Mouse (Mus musculus) lung, adult 2 months (tissue): Measurements from ENCODE around the gene Ism1. TPM values are rescaled to one million over a fixed set of nuclear protein-coding genes. Genes with fewer than 3 reads are reported as not detected.
A peak's percentile ranks its signal among the peaks of the same experiment; 100 is the strongest.

Experiments
- DNase-seq: peaks from one replicate; pipeline ENCODE4 v3.0.0; 2022
- H3K4me1 ChIP-seq: fragments of 200-500 bp; 2 replicates; pipeline ENCODE4 v1.6.1; 2011; ENCODE audit warnings: low read length; ENCODE audit not compliant: control insufficient read depth, insufficient read depth
- H3K4me3 ChIP-seq: fragments of 200-500 bp; replicated peaks from 2 replicates; pipeline ENCODE3; 2011; ENCODE audit warnings: low read depth, mild to moderate bottlenecking, control low read depth, low read length; ENCODE audit errors: extremely low read depth
- CTCF ChIP-seq: fragments of 200-500 bp; IDR thresholded peaks from 2 replicates; pipeline ENCODE4 v1.5.1; 2011; ENCODE audit warnings: mild to moderate bottlenecking, low read length, control low read depth; ENCODE audit not compliant: insufficient read depth
- POLR2A ChIP-seq: fragments of 200-500 bp; IDR thresholded peaks from 2 replicates; pipeline ENCODE4 v1.6.1; 2011; ENCODE audit warnings: low read depth, mild to moderate bottlenecking, control low read depth, low read length, borderline replicate concordance; ENCODE audit errors: extremely low read depth
- WGBS: fragments of 180-500 bp; shearing (Covaris S2); methylation state at CpG from one replicate; pipeline ENCODE4 v1.1.7; 2018; 5-methylcytosine and 5-hydroxymethylcytosine counted together
- polyA plus RNA-seq: library from polyadenylated mRNA; depleted of rRNA; stranded (reverse); fragments of >200 nt; gene quantifications from 2 replicates; pipeline ENCODE4 v1.2.3, GENCODE M21; 2012; rRNA removed

Gene Ism1
- 40.4 and 57.4 TPM in 2 replicates for polyA plus RNA-seq

GRCm38 (mm10) chr2:139677809-139678274 is at the start of gene Ism1:
TSS of gene Ism1 (plus strand) at chr2:139678178.
- DNase-seq: no peak
- peaks cover under 1% of the 10 kb centered on the region; the same call in 1 of the 2 replicates for H3K4me1 ChIP-seq
- TF ChIP-seq CTCF: no peak
- peak within 1 kb of the TSS; percentile 50 for H3K4me3 ChIP-seq
- WGBS: 2% methylated on average over 38 of the region's 39 CpGs

GRCm38 (mm10) chr2:139628731-139629130 is 49.2 kb upstream of the Ism1 start:
- DNase-seq: no peak
- 45% methylated on average over 4 of the region's 4 CpGs for WGBS
- TF ChIP-seq CTCF (no peak), POLR2A (no peak)
- Histone ChIP-seq H3K4me3 (no peak overlapping the region), H3K4me1 (no peaks in the 10 kb centered on the region)

GRCm38 (mm10) chr2:139629653-139630052 is 48.3 kb upstream of the Ism1 start:
- H3K4me3 ChIP-seq: no peak overlapping the region
- no peak for DNase-seq
- H3K4me1 ChIP-seq: no peaks in the 10 kb centered on the region
- TF ChIP-seq CTCF (no peak), POLR2A (no peak)
- WGBS: 94% methylated on average over 3 of the region's 3 CpGs

- no peak overlapping the region for H3K4me3 ChIP-seq
- no peak for TF ChIP-seq CTCF
- TF ChIP-seq POLR2A: no peak
- 44% methylated on average over 4 of the region's 4 CpGs for WGBS
These were observed 43.5 kb upstream of the Ism1 start for GRCm38 (mm10) chr2:139634506-139634905.

GRCm38 (mm10) chr2:139637861-139638260 is 40.1 kb upstream of the Ism1 start:
- TF ChIP-seq POLR2A (no peak), CTCF (no peak)
- WGBS: 22% methylated on average over 2 of the region's 2 CpGs
- Histone ChIP-seq H3K4me3 (no peak overlapping the region), H3K4me1 (no peaks in the 10 kb centered on the region; the same call in none of the 2 replicates)
- DNase-seq: no peak

More at GRCm38 (mm10) chr2:139634506-139634905, 43.5 kb upstream of the Ism1 start:
- DNase-seq: no peak
- H3K4me1 ChIP-seq: no peaks in the 10 kb centered on the region

DNA sequence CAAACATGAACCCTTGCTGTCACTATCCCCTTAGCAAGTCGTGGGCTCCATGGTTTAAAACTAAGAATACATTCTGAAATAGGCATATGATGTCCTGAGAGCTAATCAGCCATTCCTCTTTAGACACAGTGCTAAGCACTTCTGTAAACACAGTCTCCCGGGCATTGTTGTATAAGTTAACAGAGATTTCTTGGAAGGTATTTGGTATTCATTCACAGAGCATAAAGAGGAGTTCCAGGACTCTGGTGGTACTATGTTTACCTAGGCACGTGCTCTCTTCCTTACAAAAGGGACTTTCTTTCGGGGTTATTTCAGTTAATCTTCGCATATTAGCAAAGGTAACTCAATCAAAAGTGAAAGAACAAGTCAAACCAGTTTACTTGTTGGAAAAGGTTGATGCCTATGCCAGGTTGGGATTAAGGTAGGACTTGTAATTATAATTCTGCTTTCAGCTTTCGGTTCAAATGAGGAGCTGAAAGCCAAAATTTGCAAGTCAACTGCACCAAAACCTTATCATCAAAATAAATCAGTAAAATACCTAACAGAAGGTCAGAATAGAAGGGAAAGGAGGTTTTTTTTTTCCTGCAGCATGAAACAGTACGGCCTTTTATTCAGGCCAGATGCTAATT is 36.1 kb upstream of the Ism1 start:
- Histone ChIP-seq H3K4me3 (no peak overlapping the region), H3K4me1 (no peaks in the 10 kb centered on the region; the same call in none of the 2 replicates)
- WGBS: 43% methylated on average over 7 of the region's 7 CpGs
- DNase-seq: no peak
- no peak for TF ChIP-seq POLR2A
- TF ChIP-seq CTCF: no peak

- 77% methylated on average over 3 of the region's 3 CpGs for WGBS
- Histone ChIP-seq H3K4me1 (no peaks in the 10 kb centered on the region), H3K4me3 (no peak overlapping the region)
- no peak for DNase-seq
- TF ChIP-seq POLR2A (no peak), CTCF (no peak)
These were observed 28.5 kb upstream of the Ism1 start for GRCm38 (mm10) chr2:139649518-139649917.

DNA sequence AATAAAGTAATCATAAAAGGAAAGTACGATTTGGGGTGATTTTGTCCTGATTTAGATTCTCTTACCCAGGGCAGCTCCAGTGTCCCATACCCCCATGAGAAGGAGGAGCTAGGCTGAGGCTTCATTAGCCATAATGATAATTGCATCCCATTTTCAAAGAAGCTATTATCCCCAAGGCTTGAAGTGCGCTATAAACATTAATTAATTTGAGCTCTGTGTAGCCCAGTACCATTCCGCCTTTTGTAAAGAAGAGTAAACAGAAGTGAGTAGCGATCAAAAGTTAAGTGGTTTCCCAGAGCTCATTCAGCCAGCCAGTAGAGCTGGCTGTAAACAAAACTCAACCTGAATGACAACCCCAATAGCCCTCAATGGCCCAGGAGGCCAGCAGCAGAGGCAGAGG is 21.2 kb upstream of the Ism1 start:
- WGBS: 48% methylated on average over 4 of the region's 4 CpGs
- TF ChIP-seq POLR2A (no peak), CTCF (no peak)
- no peaks in the 10 kb centered on the region for H3K4me1 ChIP-seq

GRCm38 (mm10) chr2:139671838-139672237 is 6.1 kb upstream of the Ism1 start:
- Histone ChIP-seq H3K4me1 (no peaks in the 10 kb centered on the region), H3K4me3 (no peak overlapping the region)
- TF ChIP-seq POLR2A (no peak), CTCF (no peak)
- 68% methylated on average over 3 of the region's 3 CpGs for WGBS
- DNase-seq: no peak

More for the DNA sequence above, 21.2 kb upstream of the Ism1 start:
- DNase-seq: no peak
- no peak overlapping the region for H3K4me3 ChIP-seq

DNA sequence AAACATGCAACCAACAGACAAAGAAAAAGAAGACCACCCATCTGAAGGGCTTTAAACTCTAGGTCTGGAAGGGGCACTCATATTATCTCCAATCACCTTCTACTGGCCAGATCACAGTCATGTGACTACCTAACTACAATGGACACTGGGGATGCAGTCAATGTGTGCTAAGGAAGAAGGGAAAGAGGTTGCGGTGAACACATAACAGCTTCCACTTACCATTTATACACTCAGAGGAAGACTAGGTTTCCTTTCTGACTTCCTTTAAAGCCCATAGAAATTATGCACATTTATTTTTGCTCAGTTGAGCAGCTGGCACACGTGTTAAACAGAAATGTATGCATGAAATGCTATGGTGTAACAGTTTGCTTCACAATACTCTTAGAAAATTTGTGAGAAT is 5.6 kb upstream of the Ism1 start:
- no peak for DNase-seq
- 45% methylated on average over 2 of the region's 2 CpGs for WGBS
- H3K4me3 ChIP-seq: no peak overlapping the region
- H3K4me1 ChIP-seq: no peaks in the 10 kb centered on the region
- TF ChIP-seq POLR2A (no peak), CTCF (no peak)
